Mouse (Mus musculus) gastrocnemius, postnatal 4 days (tissue): ENCODE data around the gene Herc4. TPM values are rescaled to one million over a fixed set of nuclear protein-coding genes. Genes with fewer than 3 reads are reported as not detected.

Experiments used
- DNase-seq, 2 experiments: peaks; one replicate each; pipeline ENCODE4 v3.0.0; 2021 to 2022; ENCODE audit warnings: low spot score in 2 of 2, mixed read lengths in 2 of 2
- long read RNA-seq, 2 experiments: library from polyadenylated mRNA; stranded (forward); transcript quantifications; one replicate each; pipeline ENCODE4 v2.0.0; 2021
- total RNA-seq, 2 experiments: library from RNA; stranded (reverse); gene quantifications; 2 replicates each; pipeline ENCODE4 v1.2.3; 2021

The Herc4 gene
- 10 to 100 TPM; 29.2 to 33.2 TPM for total RNA-seq
- long read RNA-seq, experiment 1, transcript Herc4-208 (26 exons, 3,914 nt), result major isoform, 8 of 19 reads
- long read RNA-seq, experiment 1, partial matches to known transcripts, result 2 of 19 reads
- long read RNA-seq, experiment 1, other reads (novel, unspliced or antisense), result 9 of 19 reads
- long read RNA-seq, experiment 2, transcript Herc4-201 (25 exons, 3,898 nt), result major isoform, 8 of 31 reads
- long read RNA-seq, experiment 2, transcript Herc4-208 (26 exons, 3,914 nt), result minor isoform, 7 of 31 reads
- long read RNA-seq, experiment 2, partial matches to known transcripts, result 1 of 31 reads
- long read RNA-seq, experiment 2, other reads (novel, unspliced or antisense), result 13 of 31 reads

GRCm38 (mm10) chr10:63243493-63244054 is at the start of gene Herc4:
Gene Herc4, plus strand, starts transcription at chr10:63243810.
- DNase-seq, result peak; percentile 89 to 94

- no peak for DNase-seq
Observed at GRCm38 (mm10) chr10:63199008-63199407, 44.6 kb upstream of the Herc4 start.

- DNase-seq, result no peak
Observed at GRCm38 (mm10) chr10:63201534-63201933, 42.1 kb upstream of the Herc4 start.

- DNase-seq, result no peak
Observed at GRCm38 (mm10) chr10:63203002-63203401, 40.6 kb upstream of the Herc4 start.

- DNase-seq, result no peak
Observed at GRCm38 (mm10) chr10:63203728-63204127, 39.9 kb upstream of the Herc4 start, which contains the start of gene Mypn. Gene Mypn, minus strand, starts transcription at chr10:63203952.

- DNase-seq, result no peak
Observed at GRCm38 (mm10) chr10:63208871-63209270, 34.7 kb upstream of the Herc4 start.

- DNase-seq, result no peak
Observed at GRCm38 (mm10) chr10:63221081-63221783, 22.4 kb upstream of the Herc4 start.

GRCm38 (mm10) chr10:63224341-63224740 is 19.3 kb upstream of the Herc4 start:
- DNase-seq, result peak in 1 of 2 experiments; percentile 13

GRCm38 (mm10) chr10:63230266-63230665 is 13.3 kb upstream of the Herc4 start:
- no peak for DNase-seq

GRCm38 (mm10) chr10:63230854-63231253 is 12.8 kb upstream of the Herc4 start:
- no peak for DNase-seq

GRCm38 (mm10) chr10:63231630-63232029 is 12.0 kb upstream of the Herc4 start:
- DNase-seq, result no peak

GRCm38 (mm10) chr10:63234133-63234532 is 9.5 kb upstream of the Herc4 start:
- DNase-seq, result no peak

- DNase-seq, result no peak
Observed at GRCm38 (mm10) chr10:63235889-63236288, 7.7 kb upstream of the Herc4 start.

GRCm38 (mm10) chr10:63236663-63237062 is 6.9 kb upstream of the Herc4 start:
- DNase-seq, result no peak

- DNase-seq, result no peak
Observed at GRCm38 (mm10) chr10:63237206-63237605, 6.4 kb upstream of the Herc4 start.

- DNase-seq, result no peak
Observed at GRCm38 (mm10) chr10:63238090-63238489, 5.5 kb upstream of the Herc4 start.

- no peak for DNase-seq
Observed at GRCm38 (mm10) chr10:63239848-63240247, 3.8 kb upstream of the Herc4 start.

- no peak for DNase-seq
Observed at GRCm38 (mm10) chr10:63240868-63241271, 2.7 kb upstream of the Herc4 start.

- no peak for DNase-seq
Observed at GRCm38 (mm10) chr10:63242798-63243435, 693 bp upstream of the Herc4 start.

GRCm38 (mm10) chr10:63244055-63244671 is 553 bp downstream of the Herc4 start:
- DNase-seq, result peak in 1 of 2 experiments; percentile 42

- DNase-seq, result no peak
Observed at GRCm38 (mm10) chr10:63244746-63245145, 1.1 kb downstream of the Herc4 start.
